Mouse (Mus musculus): ENCODE measurements at regions not wholly inside any gene's neighbourhood (a gene's known extent, or its start where the extent isn't known, plus 50 kb on each side); places are given as distances from the start of the nearest gene placed in this dataset.

DNA sequence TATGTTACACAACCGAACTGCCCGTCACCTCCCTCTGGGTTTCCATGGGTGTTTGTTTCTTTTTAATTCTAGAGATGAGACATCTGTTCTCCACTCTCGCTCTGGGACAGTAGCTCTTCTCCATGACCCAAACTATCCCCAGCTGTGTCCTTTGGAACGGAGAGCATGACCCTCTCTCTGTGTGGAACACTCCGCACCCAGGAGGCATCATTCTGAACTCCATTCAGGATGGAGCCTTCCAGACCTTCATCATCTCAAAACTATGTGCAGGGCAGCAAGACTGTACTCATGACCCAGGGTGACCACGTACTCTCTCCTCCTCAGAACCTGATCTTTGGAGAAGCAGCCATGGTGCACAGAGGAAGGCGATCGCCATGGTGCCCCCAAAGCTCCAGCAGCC is 80.5 kb upstream of the Cops8 start:
- TF ChIP-seq CTCF (IDR thresholded peaks at IDR 0.05; ENCODE audit: borderline replicate concordance, control insufficient read depth, extremely low read depth, insufficient read depth, low read length, poor library complexity) (no peak), POLR2A (IDR thresholded peaks at IDR 0.05; ENCODE audit: control insufficient read depth, extremely low read depth, insufficient read depth, low read length, poor library complexity) (no peak)
- Histone ChIP-seq H3K27me3 (ENCODE audit: control insufficient read depth, insufficient read depth, low read length) (no peaks in the 10 kb centered on the region), H3K27ac (ENCODE audit: control insufficient read depth, insufficient read depth, low read length) (no peak overlapping the region), H3K4me1 (replicated peaks; ENCODE audit: control insufficient read depth, insufficient read depth, low read length) (no peaks in the 10 kb centered on the region), H3K36me3 (ENCODE audit: control insufficient read depth, insufficient read depth, low read length) (no peaks in the 10 kb centered on the region), H3K4me3 (ENCODE audit: control insufficient read depth, insufficient read depth, low read length) (no peak overlapping the region)
- DNase-seq, result no peak
- 94% methylated on average over 8 of the region's 8 CpGs for WGBS

DNA sequence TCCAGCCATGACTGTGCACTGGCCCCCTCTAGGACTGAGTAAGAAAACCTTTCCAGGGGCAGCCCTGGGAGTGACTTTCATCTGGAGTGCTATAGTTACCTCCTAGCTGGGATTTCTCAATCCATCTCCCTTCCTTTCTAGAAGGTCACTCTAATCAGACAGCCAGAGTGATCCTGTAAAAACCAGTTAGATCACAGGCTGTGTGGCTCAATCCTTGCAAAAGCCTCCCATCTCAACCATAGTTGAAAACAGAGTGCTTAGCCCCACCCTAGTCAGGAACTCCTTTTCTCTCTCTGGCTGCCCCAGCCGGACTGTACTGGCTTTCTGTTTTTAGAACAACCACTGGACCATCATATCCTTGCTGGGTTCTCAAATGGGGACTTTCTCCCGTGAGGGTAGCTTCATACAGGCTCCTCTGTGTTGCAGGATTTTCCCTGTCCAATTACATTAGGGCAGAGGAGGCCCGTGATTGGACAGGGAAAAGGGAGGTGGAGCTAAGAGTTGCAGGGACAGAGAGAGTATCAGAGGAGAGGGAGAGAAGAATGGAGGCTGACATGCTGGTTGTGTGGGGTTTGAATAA is 78.0 kb upstream of the Cops8 start:
- no peak overlapping the region for H3K4me3 ChIP-seq (ENCODE audit: control insufficient read depth, insufficient read depth, low read length)
- no peak overlapping the region for H3K27ac ChIP-seq (ENCODE audit: control insufficient read depth, insufficient read depth, low read length)
- H3K4me1 ChIP-seq (replicated peaks; ENCODE audit: control insufficient read depth, insufficient read depth, low read length), result no peaks in the 10 kb centered on the region
- 27% methylated on average over 3 of the region's 3 CpGs for WGBS
- TF ChIP-seq POLR2A (IDR thresholded peaks at IDR 0.05; ENCODE audit: control insufficient read depth, extremely low read depth, insufficient read depth, low read length, poor library complexity) (no peak), CTCF (IDR thresholded peaks at IDR 0.05; ENCODE audit: borderline replicate concordance, control insufficient read depth, extremely low read depth, insufficient read depth, low read length, poor library complexity) (no peak)
- no peaks in the 10 kb centered on the region for H3K27me3 ChIP-seq (ENCODE audit: control insufficient read depth, insufficient read depth, low read length)
- no peak for DNase-seq
- no peaks in the 10 kb centered on the region for H3K36me3 ChIP-seq (ENCODE audit: control insufficient read depth, insufficient read depth, low read length)

DNA sequence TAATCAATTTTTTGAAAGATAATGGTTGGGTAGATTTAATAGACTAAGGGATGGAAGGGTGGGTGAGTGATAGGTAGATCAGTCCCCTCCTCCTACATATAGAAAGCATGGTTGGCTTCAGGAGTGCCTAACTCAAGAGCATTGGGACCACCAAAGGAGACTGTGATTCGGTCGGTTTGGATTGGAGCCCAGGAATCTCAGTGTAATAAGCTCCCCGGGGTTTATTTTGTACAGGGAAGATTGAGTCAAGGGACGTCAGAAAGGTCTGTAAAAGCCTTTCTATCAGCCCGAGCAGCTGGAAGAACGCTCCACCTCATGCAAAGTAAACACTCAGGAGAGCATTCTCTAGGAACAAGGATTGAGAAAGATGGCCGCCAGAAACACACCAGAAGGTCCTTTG is 76.5 kb upstream of the Cops8 start:
- 87% methylated on average over 7 of the region's 7 CpGs for WGBS
- H3K27ac ChIP-seq (ENCODE audit: control insufficient read depth, insufficient read depth, low read length), result no peak overlapping the region
- DNase-seq, result no peak
- H3K4me3 ChIP-seq (ENCODE audit: control insufficient read depth, insufficient read depth, low read length), result no peak overlapping the region
- TF ChIP-seq POLR2A (IDR thresholded peaks at IDR 0.05; ENCODE audit: control insufficient read depth, extremely low read depth, insufficient read depth, low read length, poor library complexity) (no peak), CTCF (IDR thresholded peaks at IDR 0.05; ENCODE audit: borderline replicate concordance, control insufficient read depth, extremely low read depth, insufficient read depth, low read length, poor library complexity) (no peak)
- H3K36me3 ChIP-seq (ENCODE audit: control insufficient read depth, insufficient read depth, low read length), result no peaks in the 10 kb centered on the region
- no peaks in the 10 kb centered on the region for H3K27me3 ChIP-seq (ENCODE audit: control insufficient read depth, insufficient read depth, low read length)
- no peaks in the 10 kb centered on the region for H3K4me1 ChIP-seq (replicated peaks; ENCODE audit: control insufficient read depth, insufficient read depth, low read length)

DNA sequence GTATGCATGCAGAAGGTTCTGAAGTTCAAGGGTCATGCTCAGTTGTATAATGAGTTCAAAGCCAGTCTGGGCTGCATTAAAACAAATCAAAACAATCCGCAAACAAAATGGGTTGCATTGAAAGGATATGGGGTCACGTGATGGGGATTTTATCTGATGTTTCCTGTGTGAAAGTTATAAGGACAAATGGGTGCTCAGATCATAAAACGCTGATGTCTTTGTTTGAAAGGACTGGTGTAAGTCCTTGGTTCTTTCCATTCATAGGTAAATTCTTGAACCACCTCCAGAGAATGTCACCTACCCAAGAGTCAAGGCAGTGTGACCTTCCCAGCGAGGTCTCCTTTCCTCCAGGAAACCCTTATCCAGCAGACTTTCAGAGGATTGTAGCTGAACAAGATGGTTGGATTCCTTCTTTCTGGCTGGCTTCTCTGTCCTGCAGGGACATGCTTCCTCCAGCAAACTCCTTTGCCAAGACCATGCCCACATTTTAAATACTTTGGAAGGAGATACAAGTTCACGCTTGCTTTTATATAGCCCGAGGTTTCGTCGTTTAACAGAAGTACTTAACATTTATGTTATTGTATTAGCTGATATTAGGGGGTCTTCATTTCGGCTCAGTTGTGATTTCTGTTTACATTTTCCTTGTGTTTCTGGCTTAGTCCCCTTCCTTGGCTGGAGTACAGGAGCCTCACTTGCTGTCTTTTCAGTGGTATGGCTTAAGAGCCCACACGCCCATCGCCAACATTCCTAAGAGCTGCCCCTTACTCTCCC is 74.6 kb upstream of the Cops8 start:
- WGBS, result 88% methylated on average over 11 of the region's 11 CpGs

DNA sequence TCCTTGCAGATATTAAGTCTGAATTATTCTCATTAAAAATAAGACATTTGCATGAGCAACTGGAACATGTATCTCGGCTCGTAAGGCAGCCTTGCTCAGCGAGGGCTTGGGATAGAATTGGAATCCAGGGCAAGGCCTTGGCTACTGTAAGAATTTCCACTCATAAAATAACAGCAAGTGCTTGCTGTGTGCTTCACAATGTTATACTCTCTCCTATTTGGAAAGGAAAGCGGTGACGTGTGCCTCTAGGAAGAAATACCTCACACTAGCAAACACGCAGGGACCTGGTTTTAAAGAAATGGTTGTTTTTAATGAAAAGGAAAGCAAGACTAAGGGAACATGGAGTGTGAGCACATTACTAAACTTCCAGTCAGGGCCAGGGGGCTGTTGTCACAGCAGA is 69.3 kb upstream of the Cops8 start:
- H3K27ac ChIP-seq (ENCODE audit: control insufficient read depth, insufficient read depth, low read length), result no peak overlapping the region
- H3K36me3 ChIP-seq (ENCODE audit: control insufficient read depth, insufficient read depth, low read length), result no peaks in the 10 kb centered on the region
- WGBS, result 97% methylated on average over 6 of the region's 6 CpGs
- H3K4me1 ChIP-seq (replicated peaks; ENCODE audit: control insufficient read depth, insufficient read depth, low read length), result no peaks in the 10 kb centered on the region
- DNase-seq, result no peak
- H3K27me3 ChIP-seq (ENCODE audit: control insufficient read depth, insufficient read depth, low read length), result no peaks in the 10 kb centered on the region
- no peak overlapping the region for H3K4me3 ChIP-seq (ENCODE audit: control insufficient read depth, insufficient read depth, low read length)
- TF ChIP-seq CTCF (IDR thresholded peaks at IDR 0.05; ENCODE audit: borderline replicate concordance, control insufficient read depth, extremely low read depth, insufficient read depth, low read length, poor library complexity) (no peak), POLR2A (IDR thresholded peaks at IDR 0.05; ENCODE audit: control insufficient read depth, extremely low read depth, insufficient read depth, low read length, poor library complexity) (no peak)

More for the DNA sequence above, 74.6 kb upstream of the Cops8 start:
- H3K36me3 ChIP-seq (ENCODE audit: control insufficient read depth, insufficient read depth, low read length), result no peaks in the 10 kb centered on the region
- no peaks in the 10 kb centered on the region for H3K4me1 ChIP-seq (replicated peaks; ENCODE audit: control insufficient read depth, insufficient read depth, low read length)
- H3K4me3 ChIP-seq (ENCODE audit: control insufficient read depth, insufficient read depth, low read length), result no peak overlapping the region
- H3K27me3 ChIP-seq (ENCODE audit: control insufficient read depth, insufficient read depth, low read length), result no peaks in the 10 kb centered on the region
- H3K27ac ChIP-seq (ENCODE audit: control insufficient read depth, insufficient read depth, low read length), result no peak overlapping the region
- DNase-seq, result no peak
- TF ChIP-seq POLR2A (IDR thresholded peaks at IDR 0.05; ENCODE audit: control insufficient read depth, extremely low read depth, insufficient read depth, low read length, poor library complexity), result no peak
- no peak for TF ChIP-seq CTCF (IDR thresholded peaks at IDR 0.05; ENCODE audit: borderline replicate concordance, control insufficient read depth, extremely low read depth, insufficient read depth, low read length, poor library complexity)

DNA sequence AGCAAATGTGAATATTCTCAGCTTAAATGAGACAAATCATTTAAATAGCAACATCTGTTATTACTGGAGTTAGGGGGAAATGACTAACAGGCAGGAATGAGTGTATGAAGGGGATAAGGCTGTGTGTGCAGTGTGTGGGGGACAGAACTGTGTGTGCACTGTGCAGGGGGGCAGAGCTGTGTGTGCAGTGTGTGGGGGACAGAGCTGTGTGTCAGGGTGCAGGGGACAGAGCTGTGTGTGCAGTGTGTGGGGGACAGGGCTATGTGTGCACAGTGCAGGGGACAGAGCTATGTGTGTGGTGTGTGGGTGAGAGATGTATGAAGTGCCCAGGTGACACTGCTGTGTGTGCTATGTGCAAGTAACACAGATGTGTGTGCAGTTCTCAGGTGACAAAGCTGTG is 66.7 kb upstream of the Cops8 start:
- no peak overlapping the region for H3K27ac ChIP-seq (ENCODE audit: control insufficient read depth, insufficient read depth, low read length)
- no peak overlapping the region for H3K4me3 ChIP-seq (ENCODE audit: control insufficient read depth, insufficient read depth, low read length)
- DNase-seq, result no peak
- no peaks in the 10 kb centered on the region for H3K4me1 ChIP-seq (replicated peaks; ENCODE audit: control insufficient read depth, insufficient read depth, low read length)
- TF ChIP-seq CTCF (IDR thresholded peaks at IDR 0.05; ENCODE audit: borderline replicate concordance, control insufficient read depth, extremely low read depth, insufficient read depth, low read length, poor library complexity) (no peak), POLR2A (IDR thresholded peaks at IDR 0.05; ENCODE audit: control insufficient read depth, extremely low read depth, insufficient read depth, low read length, poor library complexity) (no peak)
- H3K36me3 ChIP-seq (ENCODE audit: control insufficient read depth, insufficient read depth, low read length), result no peaks in the 10 kb centered on the region
- no peaks in the 10 kb centered on the region for H3K27me3 ChIP-seq (ENCODE audit: control insufficient read depth, insufficient read depth, low read length)
